Mouse (Mus musculus): ENCODE measurements around the gene Gipc1. TPM values are rescaled to one million over a fixed set of nuclear protein-coding genes. Genes with fewer than 3 reads are reported as not detected.

Gene Gipc1
- total RNA-seq, 2 experiments from 2014 or later, result 26.2 to 29.8 TPM

Other genes with a start within 250 kb of the Gipc1 start
- 10 to 100 TPM; 80.2 to 90.2 TPM for gene Scoc, start 194.3 kb upstream of the Gipc1 start, total RNA-seq (2021)
- gene Olfr370, start 116.9 kb upstream of the Gipc1 start, total RNA-seq (2021), result not detected
- gene Ndufb7, start 86.0 kb upstream of the Gipc1 start, total RNA-seq (2021), result 100 to 1,000 TPM; 220 to 282 TPM
- 100 to 1,000 TPM; 498 to 523 TPM for gene Tecr, start 44.7 kb upstream of the Gipc1 start, total RNA-seq (2021)
- gene Dnajb1, start 44.5 kb upstream of the Gipc1 start, total RNA-seq (2021), result 10 to 100 TPM; 75.9 to 83.0 TPM
- under 1 TPM; 0.45 to 0.99 TPM for gene Ptger1, start 14.0 kb downstream of the Gipc1 start, total RNA-seq (2021)
- 100 to 1,000 TPM; 124 to 126 TPM for gene Pkn1, start 46.5 kb downstream of the Gipc1 start, total RNA-seq (2021)
- gene Ddx39, start 62.5 kb downstream of the Gipc1 start, total RNA-seq (2021), result 10 to 100 TPM; 17.5 to 20.5 TPM
- 10 to 100 TPM; 23.4 to 35.3 TPM for gene Adgre5, start 88.6 kb downstream of the Gipc1 start, total RNA-seq (2021)
- 10 to 100 TPM; 39.6 to 76.0 TPM for gene Adgrl1, start 247.4 kb downstream of the Gipc1 start, total RNA-seq (2021)

Data from adrenal gland, adult 18-20 months (tissue).